Mouse (Mus musculus) heart, embryonic 15.5 days (tissue): Measurements from ENCODE around the gene Cacna1d. TPM values are rescaled to one million over a fixed set of nuclear protein-coding genes. Genes with fewer than 3 reads are reported as not detected.
A peak's percentile ranks its signal among the peaks of the same experiment; 100 is the strongest.

Source experiments
- ATAC-seq: fragments of 200-750 bp; cut with Nextera tagmentation; replicated peaks from 2 replicates; pipeline ENCODE4 v1.8.0; 2017; ENCODE audit warnings: low read depth, moderate TSS enrichment; ENCODE audit not compliant: insufficient number of reproducible peaks, insufficient read depth, low FRiP score
- H3K27ac ChIP-seq: fragments of 300-500 bp; sonication (generic); 2 replicates; pipeline ENCODE4 v1.5.1; 2015; ENCODE audit warnings: mild to moderate bottlenecking, inconsistent platforms
- H3K27me3 ChIP-seq: fragments of 300-500 bp; sonication (generic); 2 replicates; pipeline ENCODE4 v1.6.1; 2015; ENCODE audit warnings: inconsistent platforms
- H3K36me3 ChIP-seq: fragments of 300-500 bp; sonication (generic); 2 replicates; pipeline ENCODE4 v1.6.1; 2015; ENCODE audit warnings: mild to moderate bottlenecking, inconsistent platforms
- H3K4me1 ChIP-seq: fragments of 300-500 bp; sonication (generic); replicated peaks from 2 replicates; pipeline ENCODE4 v1.6.1; 2015; ENCODE audit warnings: inconsistent platforms
- H3K4me2 ChIP-seq: fragments of 300-500 bp; sonication (generic); 2 replicates; pipeline ENCODE4 v1.6.1; 2015; ENCODE audit warnings: inconsistent platforms, mild to moderate bottlenecking, moderate library complexity
- H3K4me3 ChIP-seq: fragments of 300-500 bp; sonication (generic); 2 replicates; pipeline ENCODE4 v1.5.1; 2015; ENCODE audit warnings: mild to moderate bottlenecking, inconsistent platforms
- H3K9ac ChIP-seq: fragments of 300-500 bp; sonication (generic); 2 replicates; pipeline ENCODE4 v1.6.1; 2015; ENCODE audit warnings: mild to moderate bottlenecking, inconsistent platforms
- H3K9me3 ChIP-seq: fragments of 300-500 bp; sonication (generic); replicated peaks from 2 replicates; pipeline ENCODE4 v1.6.1; 2016; ENCODE audit warnings: inconsistent platforms
- WGBS: fragments of 180-500 bp; shearing (Covaris S2); methylation state at CpG from one replicate; pipeline ENCODE4 v1.1.7; 2015; ENCODE audit warnings: mixed read lengths; 5-methylcytosine and 5-hydroxymethylcytosine counted together
- polyA plus RNA-seq: library from polyadenylated mRNA; unstranded; fragments of >200 nt; fragmentation: Nextera tagmentation; extraction: Ambion mirVana; gene quantifications from 2 replicates; pipeline ENCODE4 v1.2.1, GENCODE M21; 2015

Gene Cacna1d
- polyA plus RNA-seq, 1 experiment from 2014 or later: 7.2 TPM

- peak overlapping the region; percentile 6; the same call in 1 of the 2 replicates for H3K4me2 ChIP-seq
- no peak for ATAC-seq
Observed at GRCm38 (mm10) chr14:30014487-30014886, 476.8 kb downstream of the Cacna1d start.

GRCm38 (mm10) chr14:30011886-30012560 lies 479.2 kb downstream of the Cacna1d start:
- Histone ChIP-seq H3K9me3 (no peaks in the 10 kb centered on the region), H3K36me3 (no peaks in the 10 kb centered on the region), H3K4me1 (peaks cover 20% of the 10 kb centered on the region), H3K4me2 (no peak overlapping the region), H3K27ac (no peak overlapping the region), H3K27me3 (peaks cover 31% of the 10 kb centered on the region), H3K4me3 (no peak overlapping the region), H3K9ac (no peak overlapping the region)
- no peak for ATAC-seq
- 71% methylated on average over 10 of the region's 10 CpGs for WGBS

More at GRCm38 (mm10) chr14:30014487-30014886, 476.8 kb downstream of the Cacna1d start:
- H3K9ac ChIP-seq: no peak overlapping the region
- H3K4me3 ChIP-seq: no peak overlapping the region
- peaks cover 13% of the 10 kb centered on the region for H3K27me3 ChIP-seq
- H3K36me3 ChIP-seq: no peaks in the 10 kb centered on the region
- peaks cover 10% of the 10 kb centered on the region; the same call in 1 of the 2 replicates for H3K4me1 ChIP-seq
- no peaks in the 10 kb centered on the region for H3K9me3 ChIP-seq
- WGBS: 67% methylated on average over 10 of the region's 10 CpGs
- H3K27ac ChIP-seq: peak overlapping the region; percentile 7; the same call in 1 of the 2 replicates

GRCm38 (mm10) chr14:30009864-30010560 lies 481.2 kb downstream of the Cacna1d start:
- Histone ChIP-seq H3K9ac (no peak overlapping the region), H3K9me3 (no peaks in the 10 kb centered on the region), H3K27ac (0 out of 2 replicates have a peak overlapping the region, but pooled peaks have one; percentile 32), H3K4me2 (peak overlapping the region; percentile 85; the same call in 1 of the 2 replicates), H3K27me3 (peaks cover 31% of the 10 kb centered on the region), H3K36me3 (no peaks in the 10 kb centered on the region), H3K4me3 (peak overlapping the region; percentile 47; the same call in 1 of the 2 replicates), H3K4me1 (peaks cover 20% of the 10 kb centered on the region)
- no peak for ATAC-seq
- WGBS: 63% methylated on average over 10 of the region's 10 CpGs

- peaks cover 20% of the 10 kb centered on the region for H3K4me1 ChIP-seq
- peaks cover 31% of the 10 kb centered on the region for H3K27me3 ChIP-seq
- 8% methylated on average over 54 of the region's 54 CpGs for WGBS
- no peaks in the 10 kb centered on the region for H3K36me3 ChIP-seq
- ATAC-seq: peak; percentile 47
- H3K9me3 ChIP-seq: no peaks in the 10 kb centered on the region
- peak within 1 kb of the TSS; percentile 47; the same call in 1 of the 2 replicates for H3K9ac ChIP-seq
- H3K27ac ChIP-seq: peak within 1 kb of the TSS; percentile 32; the same call in 1 of the 2 replicates
- peak within 1 kb of the TSS; percentile 85 for H3K4me2 ChIP-seq
- H3K4me3 ChIP-seq: peak within 1 kb of the TSS; percentile 47
Observed at GRCm38 (mm10) chr14:30008733-30009575, 482.3 kb downstream of the Cacna1d start, which contains the start of the genes Il17rb and Chdh. Gene Il17rb, minus strand, starts transcription at chr14:30008896. Gene Chdh, plus strand, starts transcription at chr14:30009023.

- Histone ChIP-seq H3K27ac (no peak overlapping the region), H3K4me2 (no peak overlapping the region), H3K36me3 (peaks cover 23% of the 10 kb centered on the region), H3K9me3 (no peaks in the 10 kb centered on the region), H3K4me3 (no peak overlapping the region), H3K9ac (no peak overlapping the region), H3K27me3 (0 out of 2 replicates have a peak, but pooled peaks cover 4% of the 10 kb centered on the region), H3K4me1 (no peaks in the 10 kb centered on the region)
- WGBS: 81% methylated on average over 3 of the region's 3 CpGs
- no peak for ATAC-seq
Observed at GRCm38 (mm10) chr14:29999475-29999811, 491.8 kb downstream of the Cacna1d start.

- WGBS: 79% methylated on average over 13 of the region's 13 CpGs
- no peak overlapping the region for H3K4me2 ChIP-seq
- no peaks in the 10 kb centered on the region for H3K9me3 ChIP-seq
- no peak overlapping the region for H3K27ac ChIP-seq
- H3K4me3 ChIP-seq: no peak overlapping the region
- ATAC-seq: no peak
- H3K9ac ChIP-seq: no peak overlapping the region
- H3K36me3 ChIP-seq: peaks cover 28% of the 10 kb centered on the region
- no peaks in the 10 kb centered on the region for H3K4me1 ChIP-seq
- H3K27me3 ChIP-seq: 0 out of 2 replicates have a peak, but pooled peaks cover 4% of the 10 kb centered on the region
Observed at GRCm38 (mm10) chr14:29998747-29999474, 492.3 kb downstream of the Cacna1d start.

GRCm38 (mm10) chr14:29997345-29997744 lies 493.9 kb downstream of the Cacna1d start:
- Histone ChIP-seq H3K36me3 (peaks cover 43% of the 10 kb centered on the region), H3K9ac (no peak overlapping the region)

GRCm38 (mm10) chr14:29996000-29996751 lies 495.1 kb downstream of the Cacna1d start:
- Histone ChIP-seq H3K4me1 (no peaks in the 10 kb centered on the region), H3K9me3 (no peaks in the 10 kb centered on the region), H3K4me3 (no peak overlapping the region), H3K9ac (no peak overlapping the region), H3K27ac (no peak overlapping the region), H3K36me3 (peaks cover 55% of the 10 kb centered on the region), H3K27me3 (no peaks in the 10 kb centered on the region), H3K4me2 (no peak overlapping the region)
- 88% methylated on average over 11 of the region's 11 CpGs for WGBS
- ATAC-seq: no peak

More at GRCm38 (mm10) chr14:29997345-29997744, 493.9 kb downstream of the Cacna1d start:
- no peaks in the 10 kb centered on the region for H3K9me3 ChIP-seq
- no peaks in the 10 kb centered on the region for H3K4me1 ChIP-seq
- no peak overlapping the region for H3K4me2 ChIP-seq
- no peak overlapping the region for H3K27ac ChIP-seq
- H3K27me3 ChIP-seq: no peaks in the 10 kb centered on the region
- H3K4me3 ChIP-seq: no peak overlapping the region
- no peak for ATAC-seq

- WGBS: 83% methylated on average over 4 of the region's 4 CpGs
- H3K9ac ChIP-seq: no peak overlapping the region
- no peak for ATAC-seq
- no peak overlapping the region for H3K4me3 ChIP-seq
- H3K4me2 ChIP-seq: no peak overlapping the region
- H3K9me3 ChIP-seq: no peaks in the 10 kb centered on the region
- peaks cover 67% of the 10 kb centered on the region for H3K36me3 ChIP-seq
- no peak overlapping the region for H3K27ac ChIP-seq
- H3K4me1 ChIP-seq: no peaks in the 10 kb centered on the region
- H3K27me3 ChIP-seq: no peaks in the 10 kb centered on the region
Observed at GRCm38 (mm10) chr14:29994976-29995375, 496.3 kb downstream of the Cacna1d start.
